Mouse (Mus musculus) gastrocnemius, adult 2 months (tissue): ENCODE results near the gene Fam118a. TPM values are rescaled to one million over a fixed set of nuclear protein-coding genes. Genes with fewer than 3 reads are reported as not detected.
A peak's percentile ranks its signal among the peaks of the same experiment; 100 is the strongest.
"Not testable (repeated sequence)": the region's sequence is repeated elsewhere in the genome, so short reads cannot be mapped to it uniquely, and the experiment has no call there.

ENCODE experiments used
- DNase-seq: peaks from one replicate; pipeline ENCODE4 v3.0.0; 2022
- H3K27ac ChIP-seq: fragments of 200-600 bp; 2 replicates; pipeline ENCODE4 v1.8.1; 2022; ENCODE audit warnings: mild to moderate bottlenecking
- H3K4me3 ChIP-seq: fragments of 200-600 bp; 2 replicates; pipeline ENCODE4 v1.8.1; 2022; ENCODE audit warnings: mild to moderate bottlenecking, moderate library complexity
- CTCF ChIP-seq: fragments of 200-600 bp; IDR thresholded peaks from 2 replicates; pipeline ENCODE4 v1.8.1; 2022; ENCODE audit warnings: antibody characterized with exemption, mild to moderate bottlenecking, moderate library complexity
- intact Hi-C: fragments of 180-260 bp; cut with DNase I; formaldehyde crosslinking; loops from one replicate; pipeline ENCODE4 v1.15.1; 2025
- total RNA-seq, 2 experiments: library from RNA; stranded (reverse); gene quantifications; 2 replicates each; pipeline ENCODE4 v1.2.3; 2021

Gene Fam118a
- total RNA-seq, 2 experiments from 2014 or later = 4.7 to 5.9 TPM

GRCm38 (mm10) chr15:85016951-85017664 is 11.6 kb upstream of the Fam118a start, which contains the start of gene Upk3a:
Upk3a (plus strand) TSS chr15:85017141.
- intact Hi-C loops = no loop called here
- no peak for TF ChIP-seq CTCF
- Histone ChIP-seq H3K27ac (no peak within 1 kb of the TSS), H3K4me3 (no peak within 1 kb of the TSS)
- DNase-seq = peak; percentile 16

DNA sequence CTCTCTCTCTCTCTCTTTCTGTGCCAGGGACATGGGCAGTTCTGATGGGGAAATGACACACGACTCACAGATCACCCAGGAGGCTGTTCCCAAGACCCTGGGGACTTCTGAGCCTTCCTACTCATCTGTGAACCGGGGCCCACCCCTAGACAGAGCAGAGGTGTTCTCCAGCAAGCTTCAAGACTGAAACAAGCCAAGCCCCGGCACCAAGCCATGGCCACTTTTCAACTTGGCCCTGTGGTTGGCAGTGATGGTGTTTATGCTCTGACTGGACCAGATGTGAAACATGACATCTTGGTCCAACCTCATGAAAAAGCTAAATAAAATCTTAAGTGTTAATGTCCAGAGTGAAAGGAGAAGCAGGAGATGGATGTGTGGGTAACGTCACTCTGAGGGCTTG is 6.5 kb upstream of the Fam118a start:
- Histone ChIP-seq H3K27ac (no peak overlapping the region), H3K4me3 (no peak overlapping the region)
- intact Hi-C loops = no loop called here
- DNase-seq = peak; percentile 57
- TF ChIP-seq CTCF = no peak

DNA sequence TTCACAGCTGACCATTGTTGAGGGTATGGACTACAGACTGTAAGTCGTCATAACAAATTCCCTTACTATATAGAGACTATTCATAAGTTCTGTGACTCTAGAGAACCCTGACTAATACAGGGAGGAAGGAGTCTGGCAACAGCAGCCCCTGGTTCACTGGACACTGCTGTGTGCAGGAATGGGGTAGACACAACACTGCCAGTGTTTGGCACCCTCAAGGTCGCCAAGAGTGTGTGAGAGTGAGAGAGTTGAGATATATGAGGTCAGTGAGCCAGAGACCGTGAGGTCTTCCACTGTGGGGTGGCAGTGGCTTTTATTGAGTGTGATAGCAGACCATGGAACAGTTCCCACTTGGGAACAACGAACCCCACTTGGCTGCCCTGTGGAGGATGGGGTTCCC is 2.6 kb upstream of the Fam118a start:
- no peak overlapping the region for H3K4me3 ChIP-seq
- H3K27ac ChIP-seq = no peak overlapping the region
- no peak for TF ChIP-seq CTCF
- intact Hi-C loops = no loop called here
- DNase-seq = no peak

DNA sequence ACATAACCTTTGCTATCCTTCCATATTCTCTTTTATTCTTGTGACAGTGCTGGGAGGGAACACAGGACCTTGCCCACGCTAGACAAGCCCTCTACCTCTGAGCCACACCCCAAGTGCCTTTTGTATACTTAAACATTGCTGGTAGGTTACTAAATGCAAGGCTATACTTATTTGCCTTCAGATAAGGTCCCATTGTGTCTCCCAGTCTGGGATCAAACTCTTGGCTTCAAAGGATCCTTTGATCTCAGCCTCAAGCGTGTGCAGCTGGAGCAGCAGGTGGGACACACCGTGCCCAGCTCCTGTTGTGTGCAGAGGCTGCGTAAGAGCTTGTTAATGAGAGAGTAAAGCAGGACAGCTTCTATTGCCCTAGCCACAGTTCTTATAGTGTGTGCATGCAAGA is 1.0 kb upstream of the Fam118a start:
- no peak for DNase-seq
- Histone ChIP-seq H3K4me3 (no peak overlapping the region), H3K27ac (no peak overlapping the region)
- TF ChIP-seq CTCF = no peak
- intact Hi-C loops = no loop called here

DNA sequence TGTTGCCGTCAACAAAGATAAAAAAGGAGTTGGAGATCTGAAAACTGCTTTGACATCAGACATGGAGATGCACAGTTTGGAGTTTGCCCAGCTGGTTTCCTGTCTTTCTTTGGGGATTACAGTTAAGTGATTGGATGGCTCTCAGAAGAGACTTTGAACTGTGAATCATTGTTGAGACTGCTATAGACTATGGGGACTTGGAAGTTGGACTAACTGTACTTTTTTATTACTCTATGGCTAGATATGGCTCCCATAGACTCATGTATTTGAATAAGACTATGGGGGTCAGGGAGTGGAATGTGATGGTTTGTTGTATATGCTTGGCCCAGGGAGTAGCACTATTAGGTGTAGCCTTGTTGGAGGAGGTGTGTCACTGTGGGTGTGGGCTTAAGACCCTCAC is 1.9 kb downstream of the Fam118a start:
- H3K4me3 ChIP-seq = peak overlapping the region; percentile 19; the same call in 1 of the 2 replicates
- H3K27ac ChIP-seq, DNase-seq, intact Hi-C loops: not testable (repeated sequence)

- intact Hi-C loops = no loop called here
- Histone ChIP-seq H3K27ac (no peak overlapping the region), H3K4me3 (peak overlapping the region; percentile 3; the same call in 1 of the 2 replicates)
- DNase-seq = no peak
- TF ChIP-seq CTCF = no peak
Measured at GRCm38 (mm10) chr15:85031866-85032265, 3.1 kb downstream of the Fam118a start.

DNA sequence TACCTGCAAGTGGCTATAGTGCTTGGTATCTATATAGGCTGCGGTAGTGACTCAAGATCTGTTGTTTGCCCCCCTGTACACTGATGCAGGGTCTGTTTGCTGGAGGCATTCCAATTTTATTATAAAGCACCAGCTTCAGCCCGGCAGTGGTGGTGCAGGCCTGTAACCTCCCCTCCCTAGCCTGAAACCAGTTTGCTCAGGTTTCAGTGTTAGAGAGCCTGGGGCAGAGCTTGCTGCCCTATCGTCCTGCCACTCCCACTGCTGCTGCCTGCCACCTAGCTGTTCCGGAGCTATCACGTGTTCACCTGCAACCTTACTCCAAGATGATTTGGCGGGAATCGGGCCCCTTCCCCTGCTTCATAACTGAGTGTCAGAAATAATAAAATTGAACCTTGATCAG is 5.2 kb downstream of the Fam118a start:
- H3K27ac ChIP-seq, H3K4me3 ChIP-seq, intact Hi-C loops, DNase-seq: not testable (repeated sequence)

GRCm38 (mm10) chr15:85036566-85037342 is 8.0 kb downstream of the Fam118a start:
- H3K27ac ChIP-seq = peak overlapping the region; percentile 80

DNA sequence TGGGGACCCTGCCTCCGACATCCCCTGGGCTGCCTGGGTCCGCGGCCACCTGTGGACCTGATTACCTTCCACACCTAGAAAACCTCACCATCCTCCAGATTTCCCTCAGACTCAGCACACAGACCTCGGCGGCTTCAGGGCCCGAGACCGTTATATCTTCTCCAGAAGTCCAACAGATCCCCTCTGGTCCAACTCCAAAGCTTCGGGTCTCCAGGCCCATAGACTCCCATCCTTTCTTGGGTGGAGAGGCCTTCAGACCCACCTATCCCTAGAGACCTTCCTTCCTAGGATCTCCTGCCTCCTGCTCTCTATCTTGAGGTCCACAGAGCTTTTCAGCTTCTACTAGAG is 8.6 kb downstream of the Fam118a start:
- Histone ChIP-seq H3K27ac (peak overlapping the region; percentile 80), H3K4me3 (peak overlapping the region; percentile 97)
- DNase-seq = no peak
- TF ChIP-seq CTCF = no peak
- intact Hi-C loops = loop anchor here (2.0 kb wide), 1 partner anchor 37 kb away; no protein-coding TSS in a partner anchor

More at GRCm38 (mm10) chr15:85036566-85037342, 8.0 kb downstream of the Fam118a start:
- no peak for TF ChIP-seq CTCF
- peak; percentile 98 for DNase-seq
- intact Hi-C loops = loop anchor here (2.0 kb wide), 1 partner anchor 36 kb away; no protein-coding TSS in a partner anchor
- peak overlapping the region; percentile 97 for H3K4me3 ChIP-seq

DNA sequence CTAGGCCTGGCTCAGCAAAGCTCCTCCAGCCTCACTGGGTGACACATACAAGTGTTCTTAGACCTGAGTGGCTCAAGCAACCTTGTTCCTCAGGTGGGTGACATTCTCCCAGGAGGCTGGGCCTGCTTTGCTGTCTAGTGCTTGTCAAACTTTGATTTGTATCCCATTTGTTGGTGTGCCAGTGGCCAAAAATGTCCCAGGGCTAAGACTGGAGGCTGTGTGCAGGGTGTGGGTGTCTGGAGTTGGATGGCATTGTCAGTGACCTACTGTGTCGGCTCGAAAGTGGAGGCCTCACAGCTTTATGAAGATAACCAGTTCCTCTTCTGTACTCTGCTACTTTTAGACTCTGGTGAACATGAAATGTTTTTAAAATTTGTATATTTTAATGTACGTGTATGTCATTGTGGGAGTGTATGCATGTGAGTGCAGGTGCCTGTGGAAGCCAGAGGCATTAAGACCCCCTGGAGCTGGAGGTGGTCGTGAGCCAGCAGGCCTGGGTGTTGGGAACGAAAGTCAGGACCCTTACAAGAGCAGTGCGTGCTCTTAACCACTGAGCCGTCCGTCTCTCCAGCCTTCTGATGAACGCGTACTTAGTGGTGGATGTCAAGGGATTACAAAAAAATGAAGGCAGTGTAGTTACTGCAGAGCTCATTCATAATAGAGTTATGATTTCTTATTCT is 12.9 kb downstream of the Fam118a start:
- H3K4me3 ChIP-seq = peak overlapping the region; percentile 7
- DNase-seq = no peak
- no peak for TF ChIP-seq CTCF
- intact Hi-C loops = no loop called here
- H3K27ac ChIP-seq = peak overlapping the region; percentile 74

- peak; percentile 64 for TF ChIP-seq CTCF
- DNase-seq = peak; percentile 63
- H3K27ac ChIP-seq = peak overlapping the region; percentile 74
- intact Hi-C loops = no loop called here
- H3K4me3 ChIP-seq = peak overlapping the region; percentile 7; the same call in 1 of the 2 replicates
Measured at GRCm38 (mm10) chr15:85042361-85042954, 13.7 kb downstream of the Fam118a start.

DNA sequence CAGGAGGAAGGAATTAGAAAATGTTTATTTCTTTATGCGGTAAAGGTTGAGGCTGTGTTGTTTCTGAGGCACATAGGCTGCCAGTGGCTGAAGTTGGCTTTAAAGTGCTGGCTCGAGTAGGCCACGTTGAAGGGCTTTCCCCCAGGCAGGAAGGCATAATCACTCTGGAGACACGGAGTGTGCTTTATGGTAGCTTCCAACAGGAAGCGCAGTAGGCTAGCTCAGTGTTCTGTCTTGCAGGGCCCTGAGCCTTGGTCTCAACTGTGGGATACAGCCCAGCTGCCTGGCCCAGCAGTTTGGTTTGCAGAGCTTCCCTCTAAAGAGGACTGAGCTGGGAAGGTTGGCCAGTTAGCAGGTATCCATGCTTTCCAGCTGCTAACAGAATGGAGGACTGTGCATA is 14.4 kb downstream of the Fam118a start:
- TF ChIP-seq CTCF = no peak
- H3K4me3 ChIP-seq = no peak overlapping the region
- no peak for DNase-seq
- intact Hi-C loops = no loop called here
- H3K27ac ChIP-seq = peak overlapping the region; percentile 74

DNA sequence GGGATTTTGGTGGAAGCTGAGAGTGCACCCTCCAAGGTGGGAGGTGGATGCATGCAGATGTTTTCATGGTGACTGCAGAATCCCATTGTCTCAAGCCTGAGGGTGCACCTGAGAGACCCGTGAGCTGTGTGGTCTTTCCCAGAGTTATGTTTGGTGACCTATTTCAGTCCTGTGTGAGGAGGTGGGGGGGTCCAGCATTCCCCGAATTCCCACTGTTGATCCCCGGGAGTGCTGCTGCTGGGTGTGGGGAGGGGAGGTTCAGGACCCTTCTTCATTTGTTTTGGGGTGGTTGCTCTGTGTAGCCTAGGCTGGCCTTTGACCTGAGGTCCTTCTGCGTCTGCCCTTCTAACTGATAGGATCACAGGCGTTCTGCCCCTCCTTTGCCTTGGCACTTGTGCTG is 15.0 kb downstream of the Fam118a start:
- intact Hi-C loops = no loop called here
- Histone ChIP-seq H3K27ac (no peak overlapping the region; the same call in 1 of the 2 replicates), H3K4me3 (no peak overlapping the region)
- no peak for TF ChIP-seq CTCF
- no peak for DNase-seq
